Mouse (Mus musculus) heart, embryonic 11.5 days (tissue): ENCODE measurements around the gene Cttn. TPM values are rescaled to one million over a fixed set of nuclear protein-coding genes. Genes with fewer than 3 reads are reported as not detected.
A peak's percentile ranks its signal among the peaks of the same experiment; 100 is the strongest.

ENCODE experiments used
- ATAC-seq: fragments of 200-750 bp; cut with Nextera tagmentation; replicated peaks from 2 replicates; pipeline ENCODE4 v1.8.0; 2017; ENCODE audit warnings: moderate library complexity; ENCODE audit not compliant: insufficient number of reproducible peaks, low FRiP score, low TSS enrichment
- H3K27ac ChIP-seq: fragments of 300-500 bp; sonication (generic); 2 replicates; pipeline ENCODE4 v1.5.1; 2014; ENCODE audit warnings: mild to moderate bottlenecking, low read depth, low read length
- H3K27me3 ChIP-seq: fragments of 300-500 bp; sonication (generic); 2 replicates; pipeline ENCODE4 v1.6.1; 2014; ENCODE audit warnings: mild to moderate bottlenecking, low read length, mixed read lengths; ENCODE audit not compliant: control insufficient read depth, insufficient read depth
- H3K36me3 ChIP-seq: fragments of 300-500 bp; sonication (generic); 2 replicates; pipeline ENCODE4 v1.6.1; 2014; ENCODE audit warnings: mild to moderate bottlenecking, low read length, moderate library complexity, mixed read lengths; ENCODE audit not compliant: control insufficient read depth, insufficient read depth
- H3K4me1 ChIP-seq: fragments of 300-500 bp; sonication (generic); 2 replicates; pipeline ENCODE4 v1.6.1; 2014; ENCODE audit warnings: low read length; ENCODE audit not compliant: control insufficient read depth, insufficient read depth
- H3K4me2 ChIP-seq: fragments of 300-500 bp; sonication (generic); 2 replicates; pipeline ENCODE4 v1.6.1; 2014; ENCODE audit warnings: mild to moderate bottlenecking, moderate library complexity
- H3K4me3 ChIP-seq: fragments of 300-500 bp; sonication (generic); 2 replicates; pipeline ENCODE4 v1.5.1; 2014; ENCODE audit warnings: low read depth, low read length
- H3K9ac ChIP-seq: fragments of 300-500 bp; sonication (generic); 2 replicates; pipeline ENCODE4 v1.6.1; 2014; ENCODE audit warnings: mild to moderate bottlenecking, low read depth, low read length, moderate library complexity
- H3K9me3 ChIP-seq: fragments of 300-500 bp; sonication (generic); replicated peaks from 2 replicates; pipeline ENCODE4 v1.6.1; 2016; ENCODE audit warnings: low read length; ENCODE audit not compliant: control insufficient read depth
- WGBS: fragments of 180-500 bp; shearing (Covaris S2); extraction: QIAGEN DNeasy Blood & Tissue Kit; methylation state at CpG from one replicate; pipeline ENCODE4 v1.1.7; 2014; ENCODE audit not compliant: insufficient replicate concordance; 5-methylcytosine and 5-hydroxymethylcytosine counted together
- polyA plus RNA-seq: library from polyadenylated mRNA; unstranded; fragments of >200 nt; fragmentation: Nextera tagmentation; extraction: Ambion mirVana; gene quantifications from 2 replicates; pipeline ENCODE4 v1.2.1, GENCODE M21; 2014

Gene Cttn
- polyA plus RNA-seq: 128 and 153 TPM in 2 replicates

DNA sequence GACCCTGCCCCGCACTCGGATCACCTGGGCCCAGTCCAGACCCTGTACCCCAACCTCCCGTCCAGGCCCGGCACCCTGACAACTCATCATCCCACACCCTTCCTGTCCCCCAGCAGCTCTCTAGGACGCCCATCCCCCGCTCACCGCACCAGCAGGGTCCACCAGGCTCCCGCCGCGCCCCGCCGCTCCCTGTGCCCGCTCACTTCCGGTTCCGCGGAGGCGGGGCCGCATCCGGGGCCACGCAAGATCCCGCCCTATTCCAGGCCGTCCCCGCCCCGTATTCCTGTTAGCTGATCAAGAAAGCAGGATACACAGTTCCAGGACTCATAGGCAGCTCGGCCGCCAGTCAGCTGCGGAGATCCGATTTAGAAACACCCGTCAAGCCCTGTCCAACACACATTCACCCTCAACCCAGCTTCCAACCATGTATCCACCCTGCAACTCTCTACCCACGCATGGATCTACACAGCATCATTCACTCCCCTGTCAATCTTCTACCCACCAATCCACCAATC, at the start of gene Cttn:
Cttn (minus strand) TSS at position 465 of the 515 bp plus-strand sequence.
- H3K27me3 ChIP-seq: no peaks in the 10 kb centered on the region
- peak; percentile 85 for ATAC-seq
- peak within 1 kb of the TSS; percentile 92 for H3K4me2 ChIP-seq
- H3K9ac ChIP-seq: peak within 1 kb of the TSS; percentile 97
- H3K4me1 ChIP-seq: peaks cover 18% of the 10 kb centered on the region
- H3K4me3 ChIP-seq: peak within 1 kb of the TSS; percentile 92
- peak within 1 kb of the TSS; percentile 85 for H3K27ac ChIP-seq
- peaks cover 2% of the 10 kb centered on the region; the same call in 1 of the 2 replicates for H3K36me3 ChIP-seq
- H3K9me3 ChIP-seq: no peaks in the 10 kb centered on the region
- WGBS: 1% methylated on average over 30 of the region's 30 CpGs

DNA sequence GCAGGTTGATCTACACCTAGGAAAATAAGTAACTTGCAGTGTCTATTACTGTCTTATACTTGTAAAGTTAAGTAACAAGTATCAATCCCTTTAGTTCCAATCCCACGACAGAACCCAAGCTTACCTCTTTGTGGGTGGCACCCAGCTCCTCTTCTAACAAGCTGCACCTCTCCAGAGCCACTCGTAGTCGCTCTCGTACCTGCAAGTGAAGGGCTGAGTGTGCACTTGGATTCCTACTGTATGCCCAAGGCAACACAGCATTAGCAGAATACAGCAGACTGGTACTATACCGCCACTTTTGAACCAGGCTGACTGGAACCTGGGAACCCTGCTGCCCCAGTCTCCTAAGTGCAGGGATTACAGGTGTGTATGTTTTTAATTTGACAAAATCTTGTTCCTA, 49.0 kb upstream of the Cttn start:
- Histone ChIP-seq H3K4me1 (peaks cover 5% of the 10 kb centered on the region; the same call in 1 of the 2 replicates), H3K4me3 (no peak overlapping the region), H3K4me2 (no peak overlapping the region), H3K36me3 (peaks cover 10% of the 10 kb centered on the region), H3K27me3 (no peaks in the 10 kb centered on the region), H3K9me3 (no peaks in the 10 kb centered on the region), H3K9ac (no peak overlapping the region), H3K27ac (no peak overlapping the region)
- no peak for ATAC-seq
- 94% methylated on average over 5 of the region's 5 CpGs for WGBS

GRCm38 (mm10) chr7:144516711-144517110, 45.9 kb upstream of the Cttn start:
- Histone ChIP-seq H3K27me3 (no peaks in the 10 kb centered on the region), H3K4me2 (no peak overlapping the region), H3K9me3 (no peaks in the 10 kb centered on the region), H3K27ac (no peak overlapping the region), H3K9ac (no peak overlapping the region), H3K4me3 (no peak overlapping the region), H3K36me3 (peaks cover 27% of the 10 kb centered on the region), H3K4me1 (no peaks in the 10 kb centered on the region)
- ATAC-seq: no peak
- 94% methylated on average over 5 of the region's 5 CpGs for WGBS

DNA sequence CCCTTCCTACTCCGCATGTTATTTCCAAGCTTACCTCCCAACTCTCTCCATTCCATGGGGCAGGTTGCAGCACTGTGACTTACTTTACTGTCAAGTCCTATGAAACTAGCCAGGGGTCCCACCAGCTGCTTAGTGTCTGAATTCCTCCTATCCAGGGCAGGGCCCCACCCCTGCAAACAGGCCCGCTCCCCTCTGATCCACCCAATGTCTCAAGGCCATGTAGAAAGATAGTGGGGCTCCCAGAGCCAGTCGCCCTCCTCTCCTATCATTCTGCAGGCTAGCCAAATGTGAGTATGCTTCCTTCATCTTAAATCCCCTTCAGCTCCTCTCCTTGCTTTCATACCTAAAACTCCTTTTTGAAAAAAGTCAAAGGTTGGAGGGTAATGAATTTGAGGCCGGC, 38.3 kb upstream of the Cttn start:
- H3K9ac ChIP-seq: no peak overlapping the region
- H3K36me3 ChIP-seq: peaks cover 48% of the 10 kb centered on the region
- no peak for ATAC-seq
- no peaks in the 10 kb centered on the region for H3K27me3 ChIP-seq
- no peak overlapping the region for H3K4me3 ChIP-seq
- no peak overlapping the region for H3K27ac ChIP-seq
- 88% methylated on average over 4 of the region's 4 CpGs for WGBS
- H3K4me1 ChIP-seq: no peaks in the 10 kb centered on the region
- H3K4me2 ChIP-seq: no peak overlapping the region
- H3K9me3 ChIP-seq: no peaks in the 10 kb centered on the region

- WGBS: 74% methylated on average over 1 of the region's 1 CpGs
- peaks cover 39% of the 10 kb centered on the region for H3K36me3 ChIP-seq
- H3K9me3 ChIP-seq: no peaks in the 10 kb centered on the region
- no peak for ATAC-seq
- no peak overlapping the region for H3K4me3 ChIP-seq
- H3K27ac ChIP-seq: no peak overlapping the region
- H3K4me2 ChIP-seq: no peak overlapping the region
- H3K9ac ChIP-seq: no peak overlapping the region
- no peaks in the 10 kb centered on the region for H3K27me3 ChIP-seq
- no peaks in the 10 kb centered on the region for H3K4me1 ChIP-seq
These were observed 36.0 kb upstream of the Cttn start for GRCm38 (mm10) chr7:144506807-144507206.

DNA sequence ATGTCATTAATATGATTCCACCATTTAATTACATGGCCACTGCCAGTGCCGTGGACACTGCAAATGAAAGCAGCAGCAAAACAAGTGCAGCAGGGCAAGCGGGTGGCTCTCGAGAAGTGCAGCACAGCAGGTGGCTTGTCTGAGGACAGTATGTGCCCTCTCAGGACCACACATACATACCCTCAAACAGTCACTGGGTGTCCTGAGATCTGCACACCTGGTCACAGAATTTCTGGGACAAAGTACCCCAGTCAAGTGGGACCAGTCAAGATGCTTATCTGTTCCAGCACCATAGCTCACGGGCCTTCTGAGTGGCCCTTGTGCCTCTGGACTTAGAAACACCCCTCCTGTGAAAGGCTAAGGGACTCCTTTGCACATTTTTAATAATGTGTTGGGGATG, 33.1 kb upstream of the Cttn start:
- Histone ChIP-seq H3K4me3 (no peak overlapping the region), H3K9ac (no peak overlapping the region), H3K4me2 (no peak overlapping the region), H3K27me3 (no peaks in the 10 kb centered on the region), H3K4me1 (no peaks in the 10 kb centered on the region), H3K36me3 (peaks cover 26% of the 10 kb centered on the region), H3K27ac (no peak overlapping the region), H3K9me3 (no peaks in the 10 kb centered on the region)
- WGBS: 81% methylated on average over 4 of the region's 4 CpGs
- ATAC-seq: no peak

DNA sequence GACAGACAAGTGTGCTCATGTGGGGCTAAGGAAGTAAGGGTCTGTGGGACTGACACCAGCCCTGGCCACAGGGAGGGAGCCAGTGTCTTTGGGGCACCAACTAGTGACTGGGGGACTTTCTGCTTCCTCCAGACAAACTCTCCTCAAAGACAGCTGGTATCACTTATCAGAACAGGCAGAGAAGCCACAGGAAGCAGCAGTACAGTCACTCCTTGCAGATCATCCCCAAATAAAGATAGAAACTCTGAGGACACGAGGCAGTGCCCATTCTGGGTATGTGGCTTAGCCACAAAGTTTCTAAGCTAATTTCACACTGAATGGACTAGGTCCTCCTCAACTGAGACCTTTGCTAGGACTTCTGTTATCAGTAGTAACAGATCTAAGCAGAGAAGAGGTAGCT, 22.1 kb upstream of the Cttn start:
- Histone ChIP-seq H3K27ac (no peak overlapping the region), H3K27me3 (no peaks in the 10 kb centered on the region), H3K4me1 (peaks cover 43% of the 10 kb centered on the region), H3K9ac (peak overlapping the region; percentile 28; the same call in 1 of the 2 replicates), H3K9me3 (no peaks in the 10 kb centered on the region), H3K36me3 (peaks cover 26% of the 10 kb centered on the region), H3K4me2 (no peak overlapping the region), H3K4me3 (no peak overlapping the region)
- 47% methylated on average over 1 of the region's 1 CpGs for WGBS
- ATAC-seq: no peak

- Histone ChIP-seq H3K27me3 (no peaks in the 10 kb centered on the region), H3K36me3 (peaks cover 17% of the 10 kb centered on the region), H3K4me3 (no peak overlapping the region), H3K4me1 (peaks cover 58% of the 10 kb centered on the region), H3K4me2 (peak overlapping the region; percentile 11; the same call in 1 of the 2 replicates), H3K27ac (peak overlapping the region; percentile 94), H3K9me3 (no peaks in the 10 kb centered on the region), H3K9ac (peak overlapping the region; percentile 49)
- WGBS: 43% methylated on average over 8 of the region's 8 CpGs
- ATAC-seq: no peak
These were observed 19.5 kb upstream of the Cttn start for GRCm38 (mm10) chr7:144490201-144490873.
